Comparison of ENCODE assay signal across 9 mouse cellular contexts in genomic region chr1:170907456-170908191, GRCm38 (mm10). TPM values are rescaled to one million over a fixed set of nuclear protein-coding genes. Genes with fewer than 3 reads are reported as not detected.
DNase-seq lines count a peak whose midpoint lies in the region; ATAC-seq lines count a peak whose summit lies in the region.
"Had no signal": no experiment of that assay in that cellular context is flagged by ENCODE, and none has a peak within 500 bp of the region (broad histone marks: within the 10 kb centered on the region; RNA-seq: fewer than 3 reads in every experiment).

No protein-coding gene starts in this region.

- no peaks in the 10 kb centered on the region for H3K9me3 ChIP-seq in limb, embryonic 10.5 days (replicated peaks)
- no peaks in the 10 kb centered on the region for H3K9me3 ChIP-seq in midbrain, embryonic 15.5 days
- no peaks in the 10 kb centered on the region for H3K9me3 ChIP-seq in stomach, embryonic 15.5 days

- peaks cover 64% of the 10 kb centered on the region for H3K27me3 ChIP-seq in limb, embryonic 10.5 days (ENCODE audit: low read depth, poor library complexity, severe bottlenecking)
- peaks cover 27% of the 10 kb centered on the region for H3K27me3 ChIP-seq in midbrain, embryonic 15.5 days (replicated peaks)
- H3K27me3 ChIP-seq in stomach, embryonic 15.5 days (replicated peaks), result peaks cover 26% of the 10 kb centered on the region

- under 1% methylated on average over 71 of the region's 71 CpGs for WGBS in limb, embryonic 10.5 days
- under 1% methylated on average over 71 of the region's 71 CpGs for WGBS in midbrain, embryonic 15.5 days
- 1% methylated on average over 71 of the region's 71 CpGs for WGBS in stomach, embryonic 15.5 days

- H3K4me1 ChIP-seq in limb, embryonic 10.5 days, result peaks cover 21% of the 10 kb centered on the region
- H3K4me1 ChIP-seq in midbrain, embryonic 15.5 days, result peaks cover 12% of the 10 kb centered on the region
- peaks cover 16% of the 10 kb centered on the region for H3K4me1 ChIP-seq in stomach, embryonic 15.5 days

- H3K27ac ChIP-seq in limb, embryonic 10.5 days, result 0 out of 2 replicates have a peak overlapping the region, but pooled peaks have one; percentile 51
- no peak overlapping the region for H3K27ac ChIP-seq in midbrain, embryonic 15.5 days
- H3K27ac ChIP-seq in stomach, embryonic 15.5 days, result no peak overlapping the region

- peak; percentile 90 for ATAC-seq in midbrain, embryonic 15.5 days (replicated peaks)
- ATAC-seq in stomach, embryonic 15.5 days (ENCODE audit: insufficient read depth, low FRiP score, low read depth), result peak; percentile 66

- H3K4me2 ChIP-seq in midbrain, embryonic 15.5 days, result peak overlapping the region; percentile 92
- peak overlapping the region; percentile 78 for H3K4me2 ChIP-seq in stomach, embryonic 15.5 days

- peak overlapping the region; percentile 67 for H3K4me3 ChIP-seq in limb, embryonic 10.5 days
- peak overlapping the region; percentile 58 for H3K4me3 ChIP-seq in midbrain, embryonic 15.5 days
- peak overlapping the region; percentile 37 for H3K4me3 ChIP-seq in stomach, embryonic 15.5 days (replicated peaks)

- no peaks in the 10 kb centered on the region for H3K36me3 ChIP-seq in limb, embryonic 10.5 days
- no peaks in the 10 kb centered on the region for H3K36me3 ChIP-seq in midbrain, embryonic 15.5 days (replicated peaks)
- H3K36me3 ChIP-seq in stomach, embryonic 15.5 days, result no peaks in the 10 kb centered on the region

- peak; percentile 38 for DNase-seq in kidney, adult 18-20 months
- DNase-seq in kidney, adult 9 months, result no peak
- peak; percentile 35 to 38 for DNase-seq in adrenal gland, adult 18-20 months (ENCODE audit: low spot score in 2 of 2)
- peak; percentile 69 for DNase-seq in embryo, embryonic 11 days
- peak; percentile 28 for DNase-seq in heart, postnatal 4 days
- DNase-seq in limb, embryonic 10.5 days (ENCODE audit: low spot score), result peak; percentile 70

- H3K9ac ChIP-seq in midbrain, embryonic 15.5 days, result peak overlapping the region; percentile 52
- 0 out of 2 replicates have a peak overlapping the region, but pooled peaks have one; percentile 1 for H3K9ac ChIP-seq in stomach, embryonic 15.5 days

RNA-seq across cellular contexts. Expression of gene Fcrlb, which starts 5.1 kb away (rescaled TPM):
- total RNA-seq in adrenal gland, adult 18-20 months (2021), result not detected
- not detected for total RNA-seq in heart, postnatal 4 days (2021)
- polyA plus RNA-seq in limb, embryonic 10.5 days (2016; fragmentation: Nextera tagmentation; extraction: Ambion mirVana), result not detected in 2 replicates
- polyA plus RNA-seq in midbrain, embryonic 15.5 days (2015; fragmentation: Nextera tagmentation; extraction: Ambion mirVana), result 0.65 and 0.97 TPM in 2 replicates
- polyA plus RNA-seq in stomach, embryonic 15.5 days (2015; fragmentation: Nextera tagmentation; extraction: Ambion mirVana), result 0.17 TPM in 1 of 2 replicates, not detected in the other
- total RNA-seq: MEL had no signal

RNA-seq across cellular contexts. Expression of gene Fcrla, which starts 19.8 kb away (rescaled TPM):
- under 1 TPM in 1 of 2 experiments, not detected in 1; 0.54 TPM for total RNA-seq in adrenal gland, adult 18-20 months (2021)
- under 1 TPM; 0.31 to 0.34 TPM for total RNA-seq in heart, postnatal 4 days (2021)
- not detected in 2 replicates for polyA plus RNA-seq in limb, embryonic 10.5 days (2016; fragmentation: Nextera tagmentation; extraction: Ambion mirVana)
- polyA plus RNA-seq in midbrain, embryonic 15.5 days (2015; fragmentation: Nextera tagmentation; extraction: Ambion mirVana), result not detected in 2 replicates
- 0.21 and 0.23 TPM in 2 replicates for polyA plus RNA-seq in stomach, embryonic 15.5 days (2015; fragmentation: Nextera tagmentation; extraction: Ambion mirVana)

RNA-seq across cellular contexts. Expression of gene Dusp12, which starts 22.3 kb away (rescaled TPM):
- total RNA-seq in adrenal gland, adult 18-20 months (2021), result 10 to 100 TPM; 13.5 to 18.2 TPM
- 10 to 100 TPM; 14.3 to 16.3 TPM for total RNA-seq in heart, postnatal 4 days (2021)
- polyA plus RNA-seq in limb, embryonic 10.5 days (2016; fragmentation: Nextera tagmentation; extraction: Ambion mirVana), result 42.8 and 43.7 TPM in 2 replicates
- 42.2 and 54.0 TPM in 2 replicates for polyA plus RNA-seq in midbrain, embryonic 15.5 days (2015; fragmentation: Nextera tagmentation; extraction: Ambion mirVana)
- polyA plus RNA-seq in stomach, embryonic 15.5 days (2015; fragmentation: Nextera tagmentation; extraction: Ambion mirVana), result 47.1 and 47.3 TPM in 2 replicates

RNA-seq across cellular contexts. Expression of gene Gm26620, which starts 22.8 kb away (rescaled TPM):
- total RNA-seq in adrenal gland, adult 18-20 months (2021), result under 1 TPM; 0.51 to 0.53 TPM
- total RNA-seq in heart, postnatal 4 days (2021), result under 1 TPM; 0.81 to 0.90 TPM
- polyA plus RNA-seq in limb, embryonic 10.5 days (2016; fragmentation: Nextera tagmentation; extraction: Ambion mirVana), result 0.49 and 0.58 TPM in 2 replicates
- polyA plus RNA-seq in midbrain, embryonic 15.5 days (2015; fragmentation: Nextera tagmentation; extraction: Ambion mirVana), result 0.49 and 0.76 TPM in 2 replicates
- 1.1 TPM in 2 replicates for polyA plus RNA-seq in stomach, embryonic 15.5 days (2015; fragmentation: Nextera tagmentation; extraction: Ambion mirVana)

RNA-seq across cellular contexts. Expression of gene Atf6, which starts 40.1 kb away (rescaled TPM):
- 10 to 100 TPM; 34.8 to 36.9 TPM for total RNA-seq in adrenal gland, adult 18-20 months (2021)
- 10 to 100 TPM; 41.2 to 41.6 TPM for total RNA-seq in heart, postnatal 4 days (2021)
- polyA plus RNA-seq in limb, embryonic 10.5 days (2016; fragmentation: Nextera tagmentation; extraction: Ambion mirVana), result 7.1 and 8.0 TPM in 2 replicates
- 7.7 and 8.3 TPM in 2 replicates for polyA plus RNA-seq in midbrain, embryonic 15.5 days (2015; fragmentation: Nextera tagmentation; extraction: Ambion mirVana)
- 8.9 and 9.5 TPM in 2 replicates for polyA plus RNA-seq in stomach, embryonic 15.5 days (2015; fragmentation: Nextera tagmentation; extraction: Ambion mirVana)
